Mouse (Mus musculus): Measurements from ENCODE around the gene Eefsec. TPM values are rescaled to one million over a fixed set of nuclear protein-coding genes. Genes with fewer than 3 reads are reported as not detected.

Gene Eefsec
- 19.9 and 23.4 TPM in 2 replicates for polyA plus RNA-seq (2012; rRNA removed; ENCODE audit: low replicate concordance)

DNA sequence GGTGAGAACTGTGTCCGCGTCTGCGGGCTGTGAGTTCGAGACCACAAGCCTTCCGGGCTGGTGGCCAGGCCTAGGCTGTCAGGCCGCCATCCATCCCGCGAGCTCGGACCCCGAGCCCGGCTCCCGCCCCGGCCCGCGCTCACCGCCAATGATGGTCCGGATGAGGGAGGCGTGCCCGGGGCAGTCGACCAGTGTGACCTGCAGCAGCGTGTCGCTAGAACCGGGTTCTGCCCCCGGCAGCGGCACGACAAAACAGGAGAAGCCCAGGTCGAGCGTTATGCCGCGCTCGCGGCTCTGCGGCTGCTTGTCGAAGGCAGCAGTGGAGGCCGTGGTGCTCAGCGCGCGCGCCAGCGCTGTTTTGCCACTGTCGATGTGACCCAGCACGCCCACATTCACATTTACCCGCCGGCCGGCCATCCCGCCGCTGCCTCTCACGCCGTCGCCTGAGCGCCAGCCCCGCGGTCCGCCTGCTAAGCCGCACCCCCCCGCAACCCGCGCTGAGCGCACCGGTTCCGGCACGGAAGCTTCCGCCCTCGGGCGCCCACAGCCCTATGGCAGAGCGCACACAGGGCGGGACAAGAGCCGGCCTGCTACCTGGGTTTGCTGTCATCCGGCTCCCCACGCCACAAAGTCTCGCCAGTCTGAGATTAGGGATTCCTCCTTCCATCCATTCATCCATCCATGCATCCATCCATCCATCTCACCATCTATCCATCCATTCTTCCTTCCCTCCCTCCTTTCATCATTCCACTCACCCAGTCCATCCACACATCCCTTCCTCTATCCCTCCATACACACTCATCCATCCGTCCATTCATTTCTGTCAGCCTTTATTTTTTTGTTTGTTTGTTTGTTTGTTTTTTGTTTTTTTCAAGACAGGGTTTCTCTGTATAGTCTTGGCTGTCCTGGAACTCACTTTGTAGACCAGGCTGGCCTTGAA is at the start of gene Eefsec:
Gene Eefsec (minus strand): TSS at position 477 of the 940 bp plus-strand sequence.

DNA sequence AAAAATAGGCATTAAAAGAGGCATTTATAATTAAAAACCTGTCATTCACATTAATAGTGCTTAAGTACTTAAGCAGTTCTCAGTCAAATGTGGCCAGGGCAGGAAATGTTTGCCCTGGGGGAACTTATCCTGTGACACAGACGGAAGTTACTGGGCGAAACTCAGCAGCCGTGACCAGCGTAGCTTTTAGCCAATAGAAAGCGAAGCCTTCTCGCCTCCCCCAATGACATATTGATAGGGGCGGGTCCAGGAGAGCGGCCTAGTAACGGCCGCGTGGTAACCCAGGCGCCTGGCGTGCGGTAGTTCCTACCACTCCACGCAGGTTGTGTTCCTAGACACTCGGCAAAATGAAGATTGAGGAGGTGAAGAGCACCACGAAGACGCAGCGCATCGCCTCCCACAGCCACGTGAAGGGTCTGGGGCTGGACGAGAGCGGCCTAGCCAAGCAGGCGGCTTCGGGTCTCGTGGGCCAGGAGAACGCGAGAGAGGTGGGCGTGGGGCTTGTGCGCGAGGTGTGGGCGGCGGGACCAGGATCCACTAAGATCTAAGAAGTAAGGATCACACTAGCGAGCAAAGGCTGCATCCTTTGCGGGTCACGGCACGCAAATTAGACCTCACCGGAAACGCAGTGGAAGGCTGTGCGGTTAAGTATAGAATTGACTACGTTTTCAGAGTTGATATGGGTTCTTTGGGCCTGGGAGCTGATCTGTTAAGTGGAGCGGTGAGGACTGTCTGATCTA is 19.0 kb upstream of the Eefsec start, which contains the start of gene Ruvbl1:
Gene Ruvbl1 (plus strand): TSS at position 229 of the 740 bp plus-strand sequence.

DNA sequence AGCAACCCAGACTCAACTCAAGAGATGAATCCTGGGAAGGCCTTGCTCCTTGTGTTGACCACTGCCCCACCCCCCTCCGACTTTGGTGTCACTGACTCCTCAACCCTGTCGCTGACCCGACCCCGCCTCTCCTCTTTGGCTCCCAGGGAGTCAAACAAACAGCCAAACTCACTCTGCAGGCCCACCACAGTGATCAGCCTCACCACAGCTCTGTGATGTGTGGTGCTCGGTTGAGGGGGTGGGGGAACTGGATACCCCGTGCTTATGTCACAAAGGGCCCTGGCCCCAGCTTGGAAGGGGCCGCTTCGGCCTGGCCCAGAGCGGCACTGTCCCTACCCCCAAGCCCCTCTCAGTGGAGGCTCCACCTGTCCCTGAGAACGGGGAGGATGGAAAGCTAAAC is 224.4 kb downstream of the Eefsec start, which contains the start of gene Dnajb8:
Gene Dnajb8 (plus strand): TSS at position 301 of the 400 bp plus-strand sequence.

Other genes starting within 250 kb of the Eefsec start
- gene Dnajb8, start 224.3 kb downstream of the Eefsec start, polyA plus RNA-seq (2012; rRNA removed; ENCODE audit: low replicate concordance) = not detected in 2 replicates
- gene Ruvbl1, start 18.9 kb upstream of the Eefsec start, polyA plus RNA-seq (2012; rRNA removed; ENCODE audit: low replicate concordance) = 19.5 and 26.7 TPM in 2 replicates
- gene Sec61a1, start 72.4 kb upstream of the Eefsec start, polyA plus RNA-seq (2012; rRNA removed; ENCODE audit: low replicate concordance) = 200 and 228 TPM in 2 replicates
- gene Kbtbd12, start 191.4 kb upstream of the Eefsec start, polyA plus RNA-seq (2012; rRNA removed; ENCODE audit: low replicate concordance) = 0.24 and 12.6 TPM in 2 replicates